Mouse (Mus musculus) telencephalon, adult 2 months (tissue): ENCODE data around the gene Ap3b1.

Experiments
- DNase-seq: peaks from one replicate; pipeline ENCODE4 v3.0.0-alpha.2; 2011; ENCODE audit warnings: low read depth, low spot score

Ap3b1 gene

GRCm38 (mm10) chr13:94595289-94595688 lies 236.5 kb downstream of the Ap3b1 start:
- no peak for DNase-seq

GRCm38 (mm10) chr13:94595701-94596361 lies 237.1 kb downstream of the Ap3b1 start:
- no peak for DNase-seq

- DNase-seq: no peak
Observed at GRCm38 (mm10) chr13:94596386-94597033, 237.8 kb downstream of the Ap3b1 start.

- DNase-seq: no peak
Observed at GRCm38 (mm10) chr13:94599718-94600117, 241.0 kb downstream of the Ap3b1 start.

- no peak for DNase-seq
Observed at GRCm38 (mm10) chr13:94607035-94607860, 248.5 kb downstream of the Ap3b1 start.

GRCm38 (mm10) chr13:94607861-94608223 lies 249.1 kb downstream of the Ap3b1 start:
- DNase-seq: no peak

GRCm38 (mm10) chr13:94608420-94608831 lies 249.7 kb downstream of the Ap3b1 start:
- DNase-seq: no peak

- DNase-seq: no peak
Observed at GRCm38 (mm10) chr13:94608947-94609346, 250.2 kb downstream of the Ap3b1 start.
